In the genomic region with DNA sequence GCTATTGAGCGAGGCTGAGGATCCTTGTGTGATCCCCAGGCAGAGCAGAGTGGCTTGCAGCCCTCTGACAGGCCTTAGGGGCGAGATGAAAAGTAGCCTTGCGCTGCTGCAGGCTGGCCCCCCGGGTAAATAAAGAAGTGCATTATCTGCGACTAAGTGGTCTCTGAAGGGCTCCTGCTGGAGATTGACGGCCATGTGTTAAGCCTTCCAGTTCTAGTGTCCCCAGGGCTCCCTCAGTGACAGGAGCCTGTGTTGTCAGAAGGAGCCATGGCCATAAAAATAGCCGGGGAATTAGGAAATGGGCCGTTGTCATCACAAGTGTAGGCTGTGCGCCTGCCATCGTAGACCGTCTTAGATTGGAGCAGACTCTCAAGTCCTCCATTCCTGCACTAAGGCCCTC, we compare ENCODE assay signal across 16 mouse cellular contexts. TPM values are rescaled to one million over a fixed set of nuclear protein-coding genes. Genes with fewer than 3 reads are reported as not detected.
A peak's percentile ranks its signal among the peaks of the same experiment; 100 is the strongest.
DNase-seq lines count a peak whose midpoint lies in the region; ATAC-seq lines count a peak whose summit lies in the region.
"Had no signal": no experiment of that assay in that cellular context is flagged by ENCODE, and none has a peak within 500 bp of the region (broad histone marks: within the 10 kb centered on the region; RNA-seq: fewer than 3 reads in every experiment).

No protein-coding gene starts in this region.

- H3K4me2 ChIP-seq in neural tube, embryonic 11.5 days (ENCODE audit: low read depth) = no peak overlapping the region
- H3K4me2 ChIP-seq in neural tube, embryonic 15.5 days = no peak overlapping the region
- no peak overlapping the region for H3K4me2 ChIP-seq in hindbrain, embryonic 16.5 days (ENCODE audit: low read length)
- no peak overlapping the region for H3K4me2 ChIP-seq in liver, embryonic 12.5 days
- H3K4me2 ChIP-seq: heart, embryonic 15.5 days had no signal

- peak; percentile 79 for DNase-seq in heart, embryonic 10.5 days (ENCODE audit: low spot score)
- DNase-seq in heart, adult 11 months = no peak
- DNase-seq in neural tube, embryonic 11.5 days (ENCODE audit: low spot score) = peak; percentile 36
- DNase-seq in retina, postnatal 1 day = peak; percentile 49
- no peak for DNase-seq in right cerebral cortex, adult 2 months (ENCODE audit: low spot score in 2 of 2)
- DNase-seq: adrenal gland, postnatal 36 days; B cell, adult 2 months; cerebellum, postnatal 36 days; gastrocnemius, postnatal 10 days; kidney, adult 2 months had no signal

- H3K27me3 ChIP-seq in heart, embryonic 10.5 days (ENCODE audit: insufficient read depth, poor library complexity, severe bottlenecking) = peaks cover 67% of the 10 kb centered on the region
- H3K27me3 ChIP-seq in neural tube, embryonic 11.5 days (ENCODE audit: control insufficient read depth, insufficient read depth, low read length) = no peaks in the 10 kb centered on the region
- H3K27me3 ChIP-seq in neural tube, embryonic 15.5 days (replicated peaks) = no peaks in the 10 kb centered on the region
- H3K27me3 ChIP-seq in hindbrain, embryonic 16.5 days (replicated peaks; ENCODE audit: control insufficient read depth, insufficient read depth, low read length) = no peaks in the 10 kb centered on the region
- H3K27me3 ChIP-seq in liver, embryonic 12.5 days (replicated peaks) = no peaks in the 10 kb centered on the region
- H3K27me3 ChIP-seq: heart, embryonic 15.5 days; megakaryocyte, embryonic 14.5 days had no signal

- no peak overlapping the region for H3K9ac ChIP-seq in neural tube, embryonic 11.5 days (ENCODE audit: low read length)
- no peak overlapping the region for H3K9ac ChIP-seq in neural tube, embryonic 15.5 days (replicated peaks)
- no peak overlapping the region for H3K9ac ChIP-seq in hindbrain, embryonic 16.5 days (ENCODE audit: low read depth, low read length)
- no peak overlapping the region for H3K9ac ChIP-seq in liver, embryonic 12.5 days
- H3K9ac ChIP-seq: heart, embryonic 15.5 days; liver, embryonic 14.5 days had no signal

- WGBS in heart, embryonic 10.5 days = 30% methylated on average over 11 of the region's 11 CpGs
- 17% methylated on average over 11 of the region's 11 CpGs for WGBS in neural tube, embryonic 11.5 days
- 8% methylated on average over 11 of the region's 11 CpGs for WGBS in neural tube, embryonic 15.5 days
- 35% methylated on average over 11 of the region's 11 CpGs for WGBS in hindbrain, embryonic 16.5 days
- 71% methylated on average over 11 of the region's 11 CpGs for WGBS in liver, embryonic 12.5 days (ENCODE audit: insufficient replicate concordance)

- peaks cover 47% of the 10 kb centered on the region for H3K4me1 ChIP-seq in heart, embryonic 10.5 days
- peaks cover 24% of the 10 kb centered on the region for H3K4me1 ChIP-seq in neural tube, embryonic 11.5 days (ENCODE audit: control insufficient read depth, insufficient read depth, low read length)
- H3K4me1 ChIP-seq in neural tube, embryonic 15.5 days = peaks cover 53% of the 10 kb centered on the region
- H3K4me1 ChIP-seq in hindbrain, embryonic 16.5 days (ENCODE audit: control insufficient read depth, insufficient read depth, low read depth, low read length) = peaks cover 16% of the 10 kb centered on the region
- H3K4me1 ChIP-seq in liver, embryonic 12.5 days = no peaks in the 10 kb centered on the region

- H3K9me3 ChIP-seq in heart, embryonic 10.5 days = no peaks in the 10 kb centered on the region
- H3K9me3 ChIP-seq in neural tube, embryonic 11.5 days (ENCODE audit: control insufficient read depth, low read length) = no peaks in the 10 kb centered on the region
- no peaks in the 10 kb centered on the region for H3K9me3 ChIP-seq in neural tube, embryonic 15.5 days (replicated peaks)
- H3K9me3 ChIP-seq in hindbrain, embryonic 16.5 days (ENCODE audit: control insufficient read depth, low read length) = no peaks in the 10 kb centered on the region
- H3K9me3 ChIP-seq in liver, embryonic 12.5 days (replicated peaks) = no peaks in the 10 kb centered on the region
- H3K9me3 ChIP-seq: heart, embryonic 15.5 days; megakaryocyte, embryonic 14.5 days had no signal

- peaks cover 15% of the 10 kb centered on the region for H3K36me3 ChIP-seq in heart, embryonic 10.5 days
- H3K36me3 ChIP-seq in neural tube, embryonic 11.5 days (ENCODE audit: control insufficient read depth, insufficient read depth, low read length) = no peaks in the 10 kb centered on the region; the same call in 1 of the 2 replicates
- H3K36me3 ChIP-seq in neural tube, embryonic 15.5 days = peaks cover 7% of the 10 kb centered on the region
- no peaks in the 10 kb centered on the region for H3K36me3 ChIP-seq in hindbrain, embryonic 16.5 days (ENCODE audit: control insufficient read depth, insufficient read depth, low read length)
- H3K36me3 ChIP-seq in liver, embryonic 12.5 days = peaks cover 19% of the 10 kb centered on the region

- 0 out of 2 replicates have a peak overlapping the region, but pooled peaks have one; percentile 44 for H3K27ac ChIP-seq in heart, embryonic 10.5 days
- H3K27ac ChIP-seq in neural tube, embryonic 11.5 days (ENCODE audit: low read depth, low read length) = peak overlapping the region; percentile 55
- no peak overlapping the region; the same call in 1 of the 2 replicates for H3K27ac ChIP-seq in neural tube, embryonic 15.5 days (replicated peaks)
- H3K27ac ChIP-seq in hindbrain, embryonic 16.5 days (ENCODE audit: low read depth, low read length) = no peak overlapping the region
- no peak overlapping the region for H3K27ac ChIP-seq in liver, embryonic 12.5 days
- H3K27ac ChIP-seq: heart, embryonic 15.5 days; liver, embryonic 14.5 days had no signal

- 0 out of 2 replicates have a peak, but pooled peaks have one; percentile 41 for ATAC-seq in neural tube, embryonic 11.5 days (ENCODE audit: insufficient read depth, low FRiP score, low TSS enrichment)
- ATAC-seq in neural tube, embryonic 15.5 days (ENCODE audit: low FRiP score) = no peak
- 0 out of 2 replicates have a peak, but pooled peaks have one; percentile 19 for ATAC-seq in hindbrain, embryonic 16.5 days
- no peak for ATAC-seq in liver, embryonic 12.5 days

- peak overlapping the region; percentile 1; the same call in 1 of the 2 replicates for H3K4me3 ChIP-seq in heart, embryonic 10.5 days
- no peak overlapping the region for H3K4me3 ChIP-seq in neural tube, embryonic 11.5 days (ENCODE audit: low read depth, low read length)
- H3K4me3 ChIP-seq in neural tube, embryonic 15.5 days (replicated peaks) = no peak overlapping the region
- no peak overlapping the region for H3K4me3 ChIP-seq in hindbrain, embryonic 16.5 days (ENCODE audit: low read length)
- no peak overlapping the region for H3K4me3 ChIP-seq in liver, embryonic 12.5 days
- H3K4me3 ChIP-seq: heart, embryonic 15.5 days; megakaryocyte, embryonic 14.5 days had no signal

RNA-seq across cellular contexts. Expression of gene Vstm2l, which starts 32.5 kb away (rescaled TPM):
- 0.09 TPM in 1 of 2 replicates, not detected in the other for polyA plus RNA-seq in heart, embryonic 10.5 days (2016; fragmentation: Nextera tagmentation; extraction: Ambion mirVana)
- 7.5 and 11.0 TPM in 2 replicates for polyA plus RNA-seq in neural tube, embryonic 11.5 days (2014; fragmentation: Nextera tagmentation; extraction: Ambion mirVana)
- polyA plus RNA-seq in neural tube, embryonic 15.5 days (2015; fragmentation: Nextera tagmentation; extraction: Ambion mirVana) = 31.2 and 42.9 TPM in 2 replicates
- 9.5 and 20.7 TPM in 2 replicates for polyA plus RNA-seq in hindbrain, embryonic 16.5 days (2015; fragmentation: Nextera tagmentation; extraction: Ambion mirVana)
- polyA plus RNA-seq in liver, embryonic 12.5 days (2016; fragmentation: Nextera tagmentation; extraction: Ambion mirVana) = not detected in 2 replicates
- polyA plus RNA-seq: heart, embryonic 15.5 days had no signal

Comparison
In these comparisons a context has a peak if more than half of its experiments do, and no peak if none do; other contexts are left out.
1. DNase-seq: peak in heart, embryonic 10.5 days (single experiment), neural tube, embryonic 11.5 days (single experiment) and retina, postnatal 1 day (single experiment); none in heart, adult 11 months (single experiment) and right cerebral cortex, adult 2 months (0 of 2).
2. H3K27ac ChIP-seq: peak in heart, embryonic 10.5 days (single experiment) and neural tube, embryonic 11.5 days (single experiment); none in neural tube, embryonic 15.5 days (single experiment), hindbrain, embryonic 16.5 days (single experiment) and liver, embryonic 12.5 days (single experiment).
3. ATAC-seq: peak in neural tube, embryonic 11.5 days (single experiment) and hindbrain, embryonic 16.5 days (single experiment); none in neural tube, embryonic 15.5 days (single experiment) and liver, embryonic 12.5 days (single experiment).